21 mouse cellular contexts compared by ENCODE assay signal in the genomic region with DNA sequence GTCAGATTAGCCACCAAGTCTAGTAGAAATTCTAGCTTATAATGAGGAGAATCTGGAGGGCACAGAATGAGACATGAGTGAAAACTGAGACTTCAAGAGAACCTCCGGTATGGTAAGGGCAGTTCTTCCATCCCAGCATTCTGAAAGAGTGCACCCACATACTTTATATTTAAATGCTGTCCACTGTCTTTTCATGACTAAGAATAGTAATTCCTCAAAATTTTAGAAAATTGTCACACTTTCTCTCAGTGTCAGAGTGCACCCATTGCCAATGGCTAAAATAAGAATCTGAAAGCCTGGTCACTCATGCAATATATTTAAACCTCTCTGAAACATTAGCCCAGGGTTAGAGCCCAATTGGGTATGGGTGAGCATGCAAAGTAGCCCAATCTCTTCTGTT. TPM values are rescaled to one million over a fixed set of nuclear protein-coding genes. Genes with fewer than 3 reads are reported as not detected.
DNase-seq lines count a peak whose midpoint lies in the region; ATAC-seq and TF ChIP-seq lines count a peak whose summit lies in the region.
"Had no signal": no experiment of that assay in that cellular context is flagged by ENCODE, and none has a peak within 500 bp of the region (broad histone marks: within the 10 kb centered on the region; RNA-seq: fewer than 3 reads in every experiment).

No protein-coding gene starts in this region.

- peaks cover 3% of the 10 kb centered on the region for H3K9me3 ChIP-seq in CH12.LX (replicated peaks; ENCODE audit: low read length)
- H3K9me3 ChIP-seq in kidney, embryonic 15.5 days (replicated peaks): no peaks in the 10 kb centered on the region

- dilution Hi-C loops in CH12.LX (cut with MboI; ENCODE audit: extremely low pct_ligation_motif_present, extremely low pct_unique_long_range_greater_than_20kb, low sequenced_read_pairs): no loop called here

- 0 out of 2 replicates have a peak, but pooled peaks have one; percentile 39 for TF ChIP-seq EP300 in CH12.LX (IDR thresholded peaks at IDR 0.05; ENCODE audit: low read length)

- TF ChIP-seq CTCF in CH12.LX (conservative IDR thresholded peaks at IDR 0.05 in 1 of 2, IDR thresholded peaks at IDR 0.05 in 1 of 2; ENCODE audit: low read depth in 2 of 2, low read length in 2 of 2): no peak

- no peak for ATAC-seq in kidney, embryonic 15.5 days (replicated peaks; ENCODE audit: low FRiP score)
- ATAC-seq: activated CD4-positive, CD25-positive, alpha-beta regulatory T cell, adult 4 months; CD4-positive, CD25-positive, alpha-beta regulatory T cell, adult 4 months; Patski had no signal

- TF ChIP-seq RAD21 in CH12.LX (IDR thresholded peaks at IDR 0.05; ENCODE audit: low read depth, low read length): no peak

- no peak overlapping the region for H3K27ac ChIP-seq in CH12.LX (ENCODE audit: insufficient read depth, low read depth)
- no peak overlapping the region for H3K27ac ChIP-seq in kidney, embryonic 15.5 days

- peak; percentile 56 for DNase-seq in CH12.LX (ENCODE audit: extremely low read depth)
- DNase-seq: adrenal gland, adult 2 months; adrenal gland, adult 8-10 months; adrenal gland, postnatal 10 days; adrenal gland, postnatal 14 days; adrenal gland, postnatal 25 days; adrenal gland, postnatal 36 days; B cell, adult 2 months; cerebellum, adult 11 months; cerebellum, adult 11-12 months; cerebellum, adult 18-20 months; cerebellum, adult 2 months; cerebellum, adult 8-10 months had no signal

- H3K79me2 ChIP-seq in CH12.LX (replicated peaks; ENCODE audit: control insufficient read depth, extremely low read depth, insufficient read depth, poor library complexity, severe bottlenecking): no peaks in the 10 kb centered on the region

- no peaks in the 10 kb centered on the region for H3K27me3 ChIP-seq in CH12.LX (replicated peaks)
- H3K27me3 ChIP-seq in kidney, embryonic 15.5 days: no peaks in the 10 kb centered on the region; the same call in 1 of the 2 replicates
- H3K27me3 ChIP-seq: Patski had no signal

- TF ChIP-seq POLR2A in CH12.LX (IDR thresholded peaks at IDR 0.05; ENCODE audit: low read depth, low read length): no peak

- peak overlapping the region; percentile 44; the same call in 1 of the 2 replicates for H3K4me2 ChIP-seq in CH12.LX (ENCODE audit: insufficient read depth, low read depth, poor library complexity, severe bottlenecking)
- no peak overlapping the region for H3K4me2 ChIP-seq in kidney, embryonic 15.5 days

- H3K4me1 ChIP-seq in CH12.LX (ENCODE audit: control insufficient read depth in 1 of 2, insufficient read depth in 2 of 2): peaks cover 11 to 39% of the 10 kb centered on the region in 2 experiments
- H3K4me1 ChIP-seq in kidney, embryonic 15.5 days: no peaks in the 10 kb centered on the region

- no peak overlapping the region for H3K9ac ChIP-seq in CH12.LX (ENCODE audit: insufficient read depth, low read depth)
- H3K9ac ChIP-seq in kidney, embryonic 15.5 days: no peak overlapping the region

- in situ Hi-C loops in CH12.LX (cut with MboI; ENCODE audit: low pct_ligation_motif_present, low pct_unique_long_range_greater_than_20kb, low sequenced_read_pairs): no loop called here

- WGBS in kidney, embryonic 15.5 days: 82% methylated on average over 1 of the region's 1 CpGs

- H3K36me3 ChIP-seq in CH12.LX (replicated peaks in 1 of 2; ENCODE audit: control insufficient read depth in 1 of 2, insufficient read depth in 1 of 2, low read length in 1 of 2): no peaks in the 10 kb centered on the region
- no peaks in the 10 kb centered on the region for H3K36me3 ChIP-seq in kidney, embryonic 15.5 days
- H3K36me3 ChIP-seq: G1E had no signal

- no peak overlapping the region for H3K4me3 ChIP-seq in CH12.LX (replicated peaks in 1 of 3; ENCODE audit: low read depth in 2 of 3, low read length in 2 of 3, poor library complexity in 1 of 3)
- H3K4me3 ChIP-seq in kidney, embryonic 15.5 days (replicated peaks): no peak overlapping the region

TF ChIP-seq in CH12.LX, 34 proteins besides CTCF, POLR2A, EP300 and RAD21:
- TF ChIP-seq HCFC1 (IDR thresholded peaks at IDR 0.05; ENCODE audit: low read depth, low read length) (no peak), CHD1 (IDR thresholded peaks at IDR 0.05; ENCODE audit: low read depth, low read length) (0 out of 2 replicates have a peak, but pooled peaks have one; percentile 66), SIN3A (IDR thresholded peaks at IDR 0.05; ENCODE audit: low read length) (no peak; the same call in 1 of the 2 replicates), NRF1 (IDR thresholded peaks at IDR 0.05; ENCODE audit: low read depth, low read length) (no peak), MAZ (IDR thresholded peaks at IDR 0.05; ENCODE audit: low read depth, low read length) (no peak), JUN (IDR thresholded peaks at IDR 0.05; ENCODE audit: insufficient read depth, low read depth, low read length) (peak; percentile 31; the same call in 1 of the 2 replicates), UBTF (IDR thresholded peaks at IDR 0.05; ENCODE audit: low read depth, low read length) (no peak), MAX (IDR thresholded peaks at IDR 0.05; ENCODE audit: low read length) (0 out of 2 replicates have a peak, but pooled peaks have one; percentile 19), MEF2A (IDR thresholded peaks at IDR 0.05; ENCODE audit: borderline replicate concordance, low read depth, low read length) (peak; percentile 93), TBP (conservative IDR thresholded peaks at IDR 0.05; ENCODE audit: low read depth, low read length) (0 out of 2 replicates have a peak, but pooled peaks have one; percentile 39), ELF1 (IDR thresholded peaks at IDR 0.05; ENCODE audit: low read depth, low read length) (no peak), NELFE (IDR thresholded peaks at IDR 0.05; ENCODE audit: low read depth, low read length) (no peak), RCOR1 (conservative IDR thresholded peaks at IDR 0.05; ENCODE audit: low read depth, low read length) (no peak), TCF12 (IDR thresholded peaks at IDR 0.05; ENCODE audit: low read depth, low read length) (peak; percentile 49; the same call in 1 of the 2 replicates), KAT2A (IDR thresholded peaks at IDR 0.05; ENCODE audit: insufficient replicate concordance, low read length) (no peak), USF1 (IDR thresholded peaks at IDR 0.05; ENCODE audit: low read depth, low read length) (no peak), ZMIZ1 (IDR thresholded peaks at IDR 0.05; ENCODE audit: low read depth, low read length) (no peak), ZC3H11A (IDR thresholded peaks at IDR 0.05; ENCODE audit: low read depth, low read length) (no peak), MYC (IDR thresholded peaks at IDR 0.05; ENCODE audit: low read depth, low read length) (no peak), IRF4 (IDR thresholded peaks at IDR 0.05; ENCODE audit: low read depth, low read length) (peak; percentile 63; the same call in 1 of the 2 replicates), MXI1 (IDR thresholded peaks at IDR 0.05; ENCODE audit: low read depth, low read length) (no peak), JUND (conservative IDR thresholded peaks at IDR 0.05; ENCODE audit: low read depth, low read length) (peak; percentile 31), CHD2 (IDR thresholded peaks at IDR 0.05; ENCODE audit: low read length) (no peak; the same call in 1 of the 2 replicates), BHLHE40 (IDR thresholded peaks at IDR 0.05; ENCODE audit: low read depth, low read length) (peak; percentile 82), ZKSCAN1 (IDR thresholded peaks at IDR 0.05; ENCODE audit: borderline replicate concordance, low read depth, low read length) (no peak), GABPA (IDR thresholded peaks at IDR 0.05; ENCODE audit: insufficient replicate concordance, low read depth, low read length) (no peak), USF2 (conservative IDR thresholded peaks at IDR 0.05; ENCODE audit: low read depth, low read length) (no peak), SMC3 (IDR thresholded peaks at IDR 0.05; ENCODE audit: low read depth, low read length) (no peak), POLR2AphosphoS2 (IDR thresholded peaks at IDR 0.05; ENCODE audit: low read depth, low read length) (no peak), E2F4 (IDR thresholded peaks at IDR 0.05; ENCODE audit: insufficient replicate concordance, low read depth, low read length) (no peak), PAX5 (IDR thresholded peaks at IDR 0.05; ENCODE audit: low read length) (no peak), ETS1 (conservative IDR thresholded peaks at IDR 0.05; ENCODE audit: low read depth, low read length) (peak; percentile 51; the same call in 1 of the 2 replicates), MAFK (IDR thresholded peaks at IDR 0.05; ENCODE audit: insufficient replicate concordance, low read length) (peak; percentile 62; the same call in 1 of the 2 replicates), ZNF384 (IDR thresholded peaks at IDR 0.05; ENCODE audit: low read depth, low read length) (no peak)
TF ChIP-seq in CH12.LX: peak in this region for 11.

RNA-seq across cellular contexts. Expression of gene Tnfsf8, which starts 47.4 kb away (rescaled TPM):
- total RNA-seq in CH12.LX (2012; rRNA removed) (15.6 and 22.8 TPM in 2 replicates), CH12.LX (2014; rRNA removed) (67.9 and 72.5 TPM in 2 replicates)
- 19.4 and 19.8 TPM in 2 replicates for polyA plus RNA-seq in CH12.LX (2012; ENCODE audit: insufficient read length, low read depth)
- not detected in 2 replicates for polyA plus RNA-seq in kidney, embryonic 15.5 days (2015; fragmentation: Nextera tagmentation; extraction: Ambion mirVana)
- total RNA-seq: adrenal gland, postnatal 14 days; adrenal gland, postnatal 25 days; adrenal gland, postnatal 4 days; G1E; MEL had no signal
- polyA plus RNA-seq: adrenal gland, adult 2 months; C2C12; G1E; Patski had no signal

Comparison
In these comparisons a context has a peak if more than half of its experiments do, and no peak if none do; other contexts are left out.
1. RNA of gene Tnfsf8, which starts 47.4 kb away (polyA plus RNA-seq): 19.4 to 19.8 TPM in CH12.LX; not detected in kidney, embryonic 15.5 days; every median in the first group is over 10 times any median in the second.